Mouse (Mus musculus): ENCODE measurements around the gene Brpf3.

- no peak for TF ChIP-seq CTCF (IDR thresholded peaks at IDR 0.05; ENCODE audit: low read depth, low read length)
- no peak for TF ChIP-seq GATA1 (IDR thresholded peaks at IDR 0.05; ENCODE audit: borderline replicate concordance, low read length)
- TF ChIP-seq TAL1 (conservative IDR thresholded peaks at IDR 0.05; ENCODE audit: low read depth, low read length), result no peak
- TF ChIP-seq POLR2AphosphoS5 (IDR thresholded peaks at IDR 0.05; ENCODE audit: insufficient replicate concordance, low read depth, low read length), result no peak
- no peak for TF ChIP-seq GATA2 (IDR thresholded peaks at IDR 0.05; ENCODE audit: borderline replicate concordance, low read depth, low read length)
These were observed 74.4 kb downstream of the Brpf3 start for GRCm38 (mm10) chr17:28875316-28875715.
